Mouse (Mus musculus): Measurements from ENCODE around the gene Akt3.
A peak's percentile ranks its signal among the peaks of the same experiment; 100 is the strongest.

DNA sequence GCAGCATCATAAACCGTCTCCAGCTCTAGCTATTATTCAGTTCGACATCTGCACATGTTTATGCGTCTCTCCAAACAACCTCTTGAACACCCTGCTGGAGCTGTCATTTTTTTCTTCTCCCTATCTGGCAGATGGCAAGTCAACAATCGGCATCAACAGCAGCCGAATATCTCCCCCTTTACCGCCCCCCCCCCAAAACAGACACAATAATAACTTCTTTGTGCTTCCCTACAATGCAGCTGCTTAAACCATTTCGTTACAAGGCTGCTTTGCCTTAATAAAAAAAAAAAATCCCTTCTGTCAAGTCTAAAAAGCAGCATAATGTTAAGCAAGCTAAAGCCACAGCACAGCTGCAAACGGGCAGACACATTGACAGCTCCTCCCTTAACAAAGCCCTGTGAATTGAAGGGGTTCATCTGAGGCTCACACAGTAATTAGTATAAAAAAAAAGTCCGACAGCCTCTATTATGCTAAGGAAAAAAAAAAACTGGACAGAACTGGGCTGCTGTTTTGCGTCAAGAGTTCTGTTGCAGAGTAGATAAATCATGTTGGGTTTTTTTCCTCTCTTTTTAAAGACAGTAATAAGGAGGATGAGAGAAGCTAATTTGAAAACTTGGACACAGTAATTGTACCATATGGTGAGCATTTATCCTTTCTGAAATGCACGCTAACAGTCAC, 107.5 kb downstream of the Akt3 start:
- TF ChIP-seq POLR2A (IDR thresholded peaks at IDR 0.05; ENCODE audit: insufficient read length, low read depth) (no peak), USF1 (IDR thresholded peaks at IDR 0.05; ENCODE audit: low read depth) (no peak), TCF12 (IDR thresholded peaks at IDR 0.05; ENCODE audit: insufficient read depth, poor library complexity, severe bottlenecking) (no peak), E2F4 (IDR thresholded peaks at IDR 0.05; ENCODE audit: insufficient read depth) (no peak), MAX (IDR thresholded peaks at IDR 0.05; ENCODE audit: low read depth) (no peak), MYOG (IDR thresholded peaks at IDR 0.05; ENCODE audit: control insufficient read depth in 1 of 3, insufficient read depth in 1 of 3, insufficient read length in 2 of 3, low read depth in 2 of 3) (no peak), SRF (IDR thresholded peaks at IDR 0.05; ENCODE audit: control insufficient read depth, insufficient read length, low read depth) (no peak), MYOD1 (IDR thresholded peaks at IDR 0.05; ENCODE audit: control insufficient read depth in 1 of 3, insufficient read length in 2 of 3, low read depth in 2 of 3) (peak; percentile 5 to 54 (median 50)), CEBPB (IDR thresholded peaks at IDR 0.05; ENCODE audit: insufficient read depth, poor library complexity, severe bottlenecking) (no peak), POLR2AphosphoS2 (IDR thresholded peaks at IDR 0.05; ENCODE audit: insufficient read length, low read depth) (no peak), REST (IDR thresholded peaks at IDR 0.05; ENCODE audit: insufficient read depth, insufficient read length) (no peak), TCF3 (IDR thresholded peaks at IDR 0.05; ENCODE audit: insufficient read length, low read depth) (no peak)

All from myocyte (in vitro differentiated cells).